Mouse (Mus musculus) spleen, adult 2 months (tissue): ENCODE data around the gene 1110032F04Rik. TPM values are rescaled to one million over a fixed set of nuclear protein-coding genes. Genes with fewer than 3 reads are reported as not detected.

Experiments
- DNase-seq, 2 experiments: peaks; one replicate each; pipeline versions ENCODE4 v3.0.0 to v3.0.0-alpha.2; 2012 to 2021; ENCODE audit warnings: low spot score in 2 of 2, low read depth in 1 of 2
- H3K27ac ChIP-seq: fragments of 200-500 bp; 2 replicates; pipeline ENCODE4 v1.5.1; 2012; ENCODE audit warnings: low read length, inconsistent platforms; ENCODE audit not compliant: insufficient read depth
- H3K27me3 ChIP-seq: fragments of 200-500 bp; 2 replicates; pipeline ENCODE4 v1.6.1; 2012; ENCODE audit warnings: mild to moderate bottlenecking, moderate library complexity, low read length, inconsistent platforms; ENCODE audit not compliant: control insufficient read depth, insufficient read depth
- H3K36me3 ChIP-seq: fragments of 200-500 bp; 2 replicates; pipeline ENCODE4 v1.6.1; 2012; ENCODE audit warnings: mild to moderate bottlenecking, low read length, inconsistent platforms; ENCODE audit not compliant: control insufficient read depth, insufficient read depth
- H3K4me1 ChIP-seq: fragments of 200-500 bp; 2 replicates; pipeline ENCODE4 v1.6.1; 2011; ENCODE audit warnings: inconsistent platforms; ENCODE audit not compliant: control insufficient read depth, insufficient read depth, insufficient read length
- H3K4me3 ChIP-seq: fragments of 200-500 bp; 2 replicates; pipeline ENCODE4 v1.5.1; 2011; ENCODE audit warnings: mild to moderate bottlenecking, inconsistent platforms; ENCODE audit not compliant: insufficient read depth, insufficient read length; ENCODE audit errors: extremely low read depth
- CTCF ChIP-seq: fragments of 200-500 bp; IDR thresholded peaks from 2 replicates; pipeline ENCODE4 v1.5.1; 2011; ENCODE audit warnings: mild to moderate bottlenecking, inconsistent platforms; ENCODE audit not compliant: insufficient read depth, insufficient read length, insufficient replicate concordance; ENCODE audit errors: extremely low read depth
- POLR2A ChIP-seq: fragments of 200-500 bp; IDR thresholded peaks from 2 replicates; pipeline ENCODE4 v1.6.1; 2011; ENCODE audit warnings: low read depth, low read length, inconsistent platforms
- WGBS: fragments of 180-500 bp; shearing (Covaris S2); methylation state at CpG from one replicate; pipeline ENCODE4 v1.1.7; 2018; 5-methylcytosine and 5-hydroxymethylcytosine counted together
- polyA plus RNA-seq: library from polyadenylated mRNA; depleted of rRNA; stranded (reverse); fragments of >200 nt; gene quantifications from 2 replicates; pipeline ENCODE4 v1.2.3, GENCODE M21; 2012; rRNA removed

The 1110032F04Rik gene
- polyA plus RNA-seq, result 1.8 and 3.1 TPM in 2 replicates

DNA sequence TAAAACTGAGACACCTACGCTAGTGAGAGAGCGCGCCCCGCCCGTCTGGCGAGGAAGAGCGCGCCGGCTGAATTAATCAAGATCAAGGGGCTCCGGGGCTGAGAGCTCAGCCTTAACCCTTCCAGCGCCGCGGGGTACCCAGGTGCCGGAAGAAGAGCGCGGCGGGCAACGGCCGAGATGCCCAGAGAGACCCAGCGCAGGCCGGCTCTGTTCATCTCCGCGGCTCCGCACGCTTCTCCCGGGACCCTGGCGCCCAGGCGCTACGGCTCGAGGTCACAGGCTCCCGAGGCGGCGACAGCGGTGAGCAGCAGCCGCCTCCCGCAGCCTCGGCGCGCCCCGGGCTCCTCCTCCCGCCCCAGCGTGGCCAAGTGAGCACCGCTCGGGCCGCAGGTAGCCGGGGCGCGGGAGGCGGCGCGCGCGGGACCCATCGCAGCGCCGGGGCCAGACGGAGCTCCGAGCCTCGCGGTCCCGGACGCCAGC lies at the start of gene 1110032F04Rik:
Gene 1110032F04Rik, plus strand, starts transcription at position 376 of the 480 bp plus-strand sequence.
- Histone ChIP-seq H3K4me3 (peak within 1 kb of the TSS; percentile 58), H3K27me3 (peaks cover 16% of the 10 kb centered on the region)

DNA sequence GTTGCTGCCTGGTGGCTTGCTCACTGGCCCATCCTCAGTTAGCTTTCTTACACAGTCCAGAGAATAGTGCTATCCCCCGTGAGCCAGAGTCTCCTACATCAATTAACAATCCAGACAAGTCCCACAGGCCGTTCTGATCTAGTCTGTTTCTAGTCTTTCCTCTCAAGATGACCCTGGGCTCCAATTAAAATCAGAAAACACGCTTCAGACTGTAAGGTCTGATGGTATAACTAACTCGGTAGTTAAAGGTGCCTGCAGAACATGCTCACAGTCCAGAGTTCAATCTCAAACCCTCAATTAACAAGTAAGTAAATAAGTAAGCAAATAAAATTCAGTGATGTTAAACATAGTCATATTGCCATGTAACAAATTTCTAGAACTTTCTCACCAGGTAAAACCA lies 48.0 kb upstream of the 1110032F04Rik start:
- DNase-seq, result no peak
- TF ChIP-seq CTCF (no peak), POLR2A (no peak)
- Histone ChIP-seq H3K27ac (no peak overlapping the region), H3K4me3 (no peak overlapping the region), H3K4me1 (no peaks in the 10 kb centered on the region), H3K36me3 (no peaks in the 10 kb centered on the region), H3K27me3 (no peaks in the 10 kb centered on the region)
- WGBS, result 94% methylated on average over 4 of the region's 4 CpGs

More for the DNA sequence above, at the start of gene 1110032F04Rik:
- peak in 1 of 2 experiments; percentile 13 for DNase-seq
- 1% methylated on average over 62 of the region's 62 CpGs for WGBS
- TF ChIP-seq POLR2A (no peak), CTCF (no peak)
- no peaks in the 10 kb centered on the region for H3K36me3 ChIP-seq
- H3K4me1 ChIP-seq, result peaks cover 10% of the 10 kb centered on the region
- no peak within 1 kb of the TSS for H3K27ac ChIP-seq

DNA sequence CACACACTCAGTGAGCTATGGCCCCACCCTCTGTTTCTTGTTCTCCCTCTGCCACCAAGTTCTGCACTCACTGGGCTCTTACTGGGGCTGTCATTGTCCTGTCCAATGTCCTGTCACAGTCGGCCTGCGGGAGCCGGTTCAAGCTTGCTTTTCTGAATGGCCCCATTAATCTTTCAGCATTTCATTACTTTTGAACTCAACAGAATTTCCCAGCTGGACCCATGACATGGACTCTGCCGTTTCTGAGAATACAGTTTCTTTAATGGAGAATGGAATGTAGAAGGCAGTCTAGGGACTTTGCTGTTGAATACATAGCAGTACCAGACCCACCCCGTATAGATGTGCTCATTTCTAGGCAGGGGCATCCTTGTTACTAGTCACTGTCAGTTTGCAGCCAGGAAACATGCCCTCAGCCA lies 47.5 kb upstream of the 1110032F04Rik start:
- TF ChIP-seq CTCF, result no peak
- no peak for TF ChIP-seq POLR2A
- Histone ChIP-seq H3K4me1 (no peaks in the 10 kb centered on the region), H3K27ac (no peak overlapping the region), H3K27me3 (no peaks in the 10 kb centered on the region), H3K36me3 (no peaks in the 10 kb centered on the region), H3K4me3 (no peak overlapping the region)
- 85% methylated on average over 5 of the region's 5 CpGs for WGBS
- no peak for DNase-seq

DNA sequence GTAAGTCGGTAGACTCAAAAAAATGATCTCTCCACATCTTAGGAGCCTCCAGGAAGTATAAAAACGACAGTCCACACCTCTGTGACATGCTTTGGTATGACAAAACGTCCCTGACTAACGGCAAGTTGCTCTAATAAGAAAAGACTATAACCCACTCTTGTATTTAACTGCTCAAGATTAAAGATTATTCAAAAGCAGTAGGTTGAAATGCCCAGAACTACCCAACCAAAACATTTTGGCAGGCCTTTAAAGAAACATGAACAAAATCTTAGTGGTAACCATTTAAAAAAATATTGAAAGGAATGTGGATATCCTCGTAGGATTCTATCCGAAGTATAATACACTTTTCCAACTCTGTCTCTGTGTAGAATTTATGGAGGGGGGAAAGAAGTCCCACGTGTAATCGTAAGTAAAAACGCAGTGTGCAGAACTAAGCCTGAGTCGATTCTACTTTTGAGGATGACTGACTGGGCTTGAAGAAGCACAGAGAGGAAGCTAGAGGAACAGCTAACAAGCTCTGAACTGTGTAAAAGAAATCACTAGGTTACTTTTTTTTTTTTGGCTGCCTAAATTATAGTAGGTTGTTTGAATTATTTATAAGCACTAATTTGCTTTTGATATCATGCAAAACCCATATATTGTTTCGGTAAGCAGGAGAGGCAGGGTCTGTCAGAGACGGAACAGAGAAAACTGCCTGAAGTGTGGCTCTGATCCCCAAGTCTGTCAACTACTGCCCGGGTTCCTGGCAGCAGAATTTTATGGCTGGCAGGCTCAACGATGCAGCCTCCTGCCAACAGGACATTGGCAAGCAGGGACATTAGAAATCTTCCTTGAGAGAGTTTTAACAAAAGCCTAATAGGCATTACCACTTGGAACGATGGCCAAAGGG lies 45.3 kb upstream of the 1110032F04Rik start:
- no peak for DNase-seq
- TF ChIP-seq POLR2A, result no peak
- TF ChIP-seq CTCF, result no peak
- WGBS, result 80% methylated on average over 15 of the region's 15 CpGs

DNA sequence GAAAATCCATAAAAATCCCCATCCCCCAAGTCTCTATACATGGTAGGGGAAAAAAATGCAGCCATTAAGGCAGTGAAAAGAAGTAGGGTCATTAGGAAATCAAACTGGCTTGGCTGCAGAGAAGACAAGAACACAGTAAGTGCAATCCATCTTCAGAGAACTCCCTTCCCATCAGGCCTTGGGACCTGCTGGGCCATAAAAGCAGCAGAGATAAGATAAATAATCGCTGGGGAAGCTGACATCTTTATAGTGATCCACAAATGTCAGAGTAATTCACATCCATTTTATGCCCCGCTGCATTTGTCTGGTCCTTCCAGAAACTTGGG lies 44.7 kb upstream of the 1110032F04Rik start:
- no peak for TF ChIP-seq CTCF
- no peak for TF ChIP-seq POLR2A
- H3K4me1 ChIP-seq, result no peaks in the 10 kb centered on the region
- no peak for DNase-seq
- H3K27me3 ChIP-seq, result no peaks in the 10 kb centered on the region
- no peak overlapping the region for H3K27ac ChIP-seq
- no peaks in the 10 kb centered on the region for H3K36me3 ChIP-seq
- WGBS, result 67% methylated on average over 2 of the region's 2 CpGs
- no peak overlapping the region for H3K4me3 ChIP-seq

More for the DNA sequence above, 45.3 kb upstream of the 1110032F04Rik start:
- Histone ChIP-seq H3K4me3 (no peak overlapping the region), H3K36me3 (no peaks in the 10 kb centered on the region), H3K27ac (no peak overlapping the region), H3K27me3 (no peaks in the 10 kb centered on the region), H3K4me1 (no peaks in the 10 kb centered on the region)

DNA sequence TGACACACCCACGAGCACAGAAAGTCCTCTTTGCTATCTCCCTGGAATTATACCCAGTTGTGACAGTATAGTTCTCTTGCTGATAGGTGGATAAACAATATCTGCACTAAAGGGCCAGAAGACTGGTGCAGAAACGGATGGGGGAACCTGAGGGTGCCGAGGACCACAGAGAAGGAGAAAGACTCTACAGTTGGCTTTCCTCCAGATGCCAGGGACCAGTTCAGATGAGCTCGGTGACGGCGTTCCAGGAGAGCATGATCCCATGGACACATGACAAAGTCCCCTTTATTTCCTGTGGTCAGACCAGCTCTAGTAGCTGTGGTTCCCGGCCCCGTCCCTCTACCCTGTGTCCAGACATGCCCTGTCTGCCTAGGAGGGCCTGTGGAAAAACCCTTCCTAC lies 44.2 kb upstream of the 1110032F04Rik start:
- Histone ChIP-seq H3K27me3 (no peaks in the 10 kb centered on the region), H3K4me1 (no peaks in the 10 kb centered on the region), H3K27ac (no peak overlapping the region), H3K36me3 (no peaks in the 10 kb centered on the region), H3K4me3 (no peak overlapping the region)
- 88% methylated on average over 8 of the region's 8 CpGs for WGBS
- DNase-seq, result no peak
- TF ChIP-seq CTCF, result no peak
- TF ChIP-seq POLR2A, result no peak

DNA sequence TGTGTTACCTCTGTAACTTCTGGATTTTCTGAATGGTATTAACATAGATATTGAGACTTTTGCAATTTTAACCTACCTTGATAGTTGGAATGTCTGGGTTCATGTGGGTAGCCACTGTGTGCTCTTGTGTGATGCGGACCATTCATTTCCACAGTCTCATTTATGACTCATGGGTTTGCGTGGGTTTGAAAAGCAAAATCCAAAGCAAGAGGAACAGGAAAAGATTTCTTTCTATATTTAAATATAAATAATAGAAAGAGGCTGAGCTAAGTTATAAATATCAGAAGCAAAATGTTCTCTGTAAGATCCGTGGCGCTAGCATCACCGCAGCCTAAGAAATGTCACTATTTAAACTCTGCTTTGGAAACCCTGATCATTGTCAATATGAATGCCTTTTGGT lies 41.7 kb upstream of the 1110032F04Rik start:
- no peak for TF ChIP-seq CTCF
- TF ChIP-seq POLR2A, result no peak
- Histone ChIP-seq H3K27me3 (no peaks in the 10 kb centered on the region), H3K36me3 (no peaks in the 10 kb centered on the region), H3K4me1 (no peaks in the 10 kb centered on the region), H3K27ac (no peak overlapping the region), H3K4me3 (no peak overlapping the region)
- no peak for DNase-seq
- 93% methylated on average over 5 of the region's 5 CpGs for WGBS
